Mouse (Mus musculus) stomach, embryonic 15.5 days (tissue): Measurements from ENCODE around the gene Tubg2. TPM values are rescaled to one million over a fixed set of nuclear protein-coding genes. Genes with fewer than 3 reads are reported as not detected.

ENCODE experiments used
- ATAC-seq: fragments of 200-750 bp; cut with Nextera tagmentation; 2 replicates; pipeline ENCODE4 v1.8.0; 2017; ENCODE audit warnings: low read depth, moderate number of reproducible peaks, moderate TSS enrichment; ENCODE audit not compliant: insufficient read depth, low FRiP score
- H3K27ac ChIP-seq: fragments of 300-500 bp; sonication (generic); 2 replicates; pipeline ENCODE4 v1.5.1; 2015; ENCODE audit warnings: mild to moderate bottlenecking, inconsistent platforms
- H3K27me3 ChIP-seq: fragments of 300-500 bp; sonication (generic); replicated peaks from 2 replicates; pipeline ENCODE4 v1.6.1; 2015; ENCODE audit warnings: inconsistent platforms
- H3K36me3 ChIP-seq: fragments of 300-500 bp; sonication (generic); 2 replicates; pipeline ENCODE4 v1.6.1; 2015; ENCODE audit warnings: inconsistent platforms
- H3K4me1 ChIP-seq: fragments of 300-500 bp; sonication (generic); 2 replicates; pipeline ENCODE4 v1.6.1; 2015; ENCODE audit warnings: inconsistent platforms
- H3K4me2 ChIP-seq: fragments of 300-500 bp; sonication (generic); 2 replicates; pipeline ENCODE4 v1.6.1; 2015; ENCODE audit warnings: mild to moderate bottlenecking, inconsistent platforms
- H3K4me3 ChIP-seq: fragments of 300-500 bp; sonication (generic); replicated peaks from 2 replicates; pipeline ENCODE4 v1.5.1; 2015; ENCODE audit warnings: inconsistent platforms
- H3K9ac ChIP-seq: fragments of 300-500 bp; sonication (generic); 2 replicates; pipeline ENCODE4 v1.6.1; 2015; ENCODE audit warnings: inconsistent platforms
- H3K9me3 ChIP-seq: fragments of 300-500 bp; sonication (generic); 2 replicates; pipeline ENCODE4 v1.6.1; 2016; ENCODE audit warnings: inconsistent platforms
- WGBS: fragments of 180-500 bp; shearing (Covaris S2); methylation state at CpG from one replicate; pipeline ENCODE4 v1.1.7; 2015; 5-methylcytosine and 5-hydroxymethylcytosine counted together
- polyA plus RNA-seq: library from polyadenylated mRNA; unstranded; fragments of >200 nt; fragmentation: Nextera tagmentation; extraction: Ambion mirVana; gene quantifications from 2 replicates; pipeline ENCODE4 v1.2.1, GENCODE M21; 2015

Tubg2 gene
- polyA plus RNA-seq, 1 experiment from 2014 or later, result 3.8 TPM

- Histone ChIP-seq H3K9me3 (no peaks in the 10 kb centered on the region), H3K27me3 (peaks cover 12% of the 10 kb centered on the region; the same call in 1 of the 2 replicates), H3K4me3 (peak overlapping the region; percentile 66; the same call in 1 of the 2 replicates), H3K36me3 (peaks cover 34% of the 10 kb centered on the region), H3K27ac (no peak overlapping the region), H3K9ac (no peak overlapping the region), H3K4me1 (peaks cover 38% of the 10 kb centered on the region), H3K4me2 (peak overlapping the region; percentile 85)
- ATAC-seq, result no peak
- 63% methylated on average over 18 of the region's 18 CpGs for WGBS
Measured at GRCm38 (mm10) chr11:101168301-101168980, 12.7 kb downstream of the Tubg2 start.

DNA sequence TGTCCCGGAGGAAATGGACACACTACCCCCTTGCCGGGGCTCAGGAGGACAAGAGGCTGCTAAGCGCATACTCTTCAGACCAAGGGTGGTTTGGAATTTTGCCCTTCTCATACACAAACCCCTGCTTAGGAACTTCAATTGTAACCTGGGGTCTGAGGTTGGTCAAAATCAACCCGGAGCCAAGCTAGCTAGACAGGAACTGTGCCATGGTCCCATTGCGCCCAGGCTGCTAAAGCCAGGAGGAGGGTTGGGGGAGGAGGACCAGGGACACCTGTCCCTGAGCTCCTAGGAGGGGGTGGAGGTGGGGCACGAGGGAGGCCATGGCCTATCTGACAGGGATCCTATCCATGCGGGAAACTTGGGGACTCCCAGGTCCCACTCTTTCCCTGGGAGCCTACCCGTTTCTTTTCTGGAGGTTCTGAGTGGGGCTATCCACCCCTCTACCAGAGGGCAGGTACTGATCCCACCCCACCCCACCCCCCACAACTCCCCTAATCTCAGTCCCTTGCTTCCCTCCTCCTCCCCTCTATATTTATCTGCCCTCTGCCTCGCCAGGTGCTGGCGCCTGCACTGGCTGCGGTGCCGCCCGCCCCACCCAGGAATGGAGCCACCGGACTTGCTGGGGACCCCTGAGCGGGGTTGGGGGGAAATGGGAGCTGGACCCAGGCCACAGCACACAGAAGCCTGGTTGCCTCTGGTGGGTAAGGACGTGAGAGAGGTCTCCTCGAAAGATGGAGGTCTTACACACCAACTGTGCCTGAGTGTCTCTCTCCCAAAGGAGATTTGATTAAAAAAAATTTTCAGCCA, 13.8 kb downstream of the Tubg2 start:
- WGBS, result 19% methylated on average over 17 of the region's 17 CpGs
- H3K9ac ChIP-seq, result peak overlapping the region; percentile 56
- no peaks in the 10 kb centered on the region for H3K9me3 ChIP-seq
- peaks cover 25% of the 10 kb centered on the region for H3K36me3 ChIP-seq
- H3K27ac ChIP-seq, result peak overlapping the region; percentile 8; the same call in 1 of the 2 replicates
- peak overlapping the region; percentile 85 for H3K4me2 ChIP-seq
- peaks cover 12% of the 10 kb centered on the region; the same call in 1 of the 2 replicates for H3K27me3 ChIP-seq
- peaks cover 40% of the 10 kb centered on the region for H3K4me1 ChIP-seq
- peak overlapping the region; percentile 66 for H3K4me3 ChIP-seq
- no peak for ATAC-seq

GRCm38 (mm10) chr11:101170354-101170810, 14.7 kb downstream of the Tubg2 start, which contains the start of gene Cntnap1:
Cntnap1 (plus strand) TSS chr11:101170523.
- under 1% methylated on average over 35 of the region's 35 CpGs for WGBS
- peaks cover 45% of the 10 kb centered on the region for H3K4me1 ChIP-seq
- peaks cover 25% of the 10 kb centered on the region for H3K36me3 ChIP-seq
- H3K27ac ChIP-seq, result peak within 1 kb of the TSS; percentile 88
- H3K4me3 ChIP-seq, result peak within 1 kb of the TSS; percentile 66
- no peaks in the 10 kb centered on the region for H3K9me3 ChIP-seq
- H3K4me2 ChIP-seq, result peak within 1 kb of the TSS; percentile 85
- H3K9ac ChIP-seq, result peak within 1 kb of the TSS; percentile 69
- ATAC-seq, result no peak
- peaks cover 16% of the 10 kb centered on the region; the same call in 1 of the 2 replicates for H3K27me3 ChIP-seq

- Histone ChIP-seq H3K27me3 (peaks cover 16% of the 10 kb centered on the region; the same call in 1 of the 2 replicates), H3K4me1 (peaks cover 45% of the 10 kb centered on the region), H3K4me2 (peak within 1 kb of the TSS; percentile 85), H3K27ac (peak within 1 kb of the TSS; percentile 99), H3K9me3 (no peaks in the 10 kb centered on the region), H3K4me3 (peak within 1 kb of the TSS; percentile 66), H3K36me3 (peaks cover 21% of the 10 kb centered on the region), H3K9ac (peak within 1 kb of the TSS; percentile 69)
- peak; percentile 91 for ATAC-seq
- WGBS, result under 1% methylated on average over 47 of the region's 50 CpGs
Measured at GRCm38 (mm10) chr11:101170811-101171610, 15.3 kb downstream of the Tubg2 start, which contains the start of gene Plekhh3. Plekhh3 (minus strand) TSS chr11:101171351.

- Histone ChIP-seq H3K36me3 (peaks cover 13% of the 10 kb centered on the region), H3K4me1 (peaks cover 51% of the 10 kb centered on the region), H3K27ac (peak overlapping the region; percentile 99), H3K9me3 (no peaks in the 10 kb centered on the region), H3K9ac (peak overlapping the region; percentile 44), H3K27me3 (peaks cover 11% of the 10 kb centered on the region), H3K4me3 (peak overlapping the region; percentile 57), H3K4me2 (peak overlapping the region; percentile 81)
- WGBS, result under 1% methylated on average over 31 of the region's 31 CpGs
- ATAC-seq, result peak; percentile 47; the same call in 1 of the 2 replicates
Measured at GRCm38 (mm10) chr11:101171721-101172433, 16.2 kb downstream of the Tubg2 start.

- Histone ChIP-seq H3K9me3 (no peaks in the 10 kb centered on the region), H3K4me1 (peaks cover 57% of the 10 kb centered on the region), H3K36me3 (peaks cover 7% of the 10 kb centered on the region), H3K9ac (peak overlapping the region; percentile 44), H3K27ac (peak overlapping the region; percentile 99), H3K4me2 (peak overlapping the region; percentile 81), H3K27me3 (peaks cover 16% of the 10 kb centered on the region), H3K4me3 (peak overlapping the region; percentile 57)
- no peak for ATAC-seq
- WGBS, result 10% methylated on average over 5 of the region's 5 CpGs
Measured at GRCm38 (mm10) chr11:101172434-101172815, 16.7 kb downstream of the Tubg2 start.

- Histone ChIP-seq H3K27me3 (peaks cover 19% of the 10 kb centered on the region), H3K9ac (no peak overlapping the region)
- WGBS, result 15% methylated on average over 11 of the region's 11 CpGs
Measured at GRCm38 (mm10) chr11:101173112-101173511, 17.4 kb downstream of the Tubg2 start.

GRCm38 (mm10) chr11:101173631-101174388, 18.1 kb downstream of the Tubg2 start:
- peak; percentile 21; the same call in 1 of the 2 replicates for ATAC-seq
- Histone ChIP-seq H3K27ac (peak overlapping the region; percentile 87), H3K4me3 (peak overlapping the region; percentile 41), H3K4me1 (peaks cover 52% of the 10 kb centered on the region), H3K9me3 (no peaks in the 10 kb centered on the region), H3K27me3 (peaks cover 26% of the 10 kb centered on the region), H3K4me2 (peak overlapping the region; percentile 81), H3K36me3 (no peaks in the 10 kb centered on the region), H3K9ac (peak overlapping the region; percentile 14; the same call in 1 of the 2 replicates)
- WGBS, result 2% methylated on average over 61 of the region's 61 CpGs

More at GRCm38 (mm10) chr11:101173112-101173511, 17.4 kb downstream of the Tubg2 start:
- Histone ChIP-seq H3K4me1 (peaks cover 57% of the 10 kb centered on the region), H3K4me2 (peak overlapping the region; percentile 81), H3K9me3 (no peaks in the 10 kb centered on the region), H3K4me3 (peak overlapping the region; percentile 41), H3K36me3 (0 out of 2 replicates have a peak, but pooled peaks cover under 1% of the 10 kb centered on the region), H3K27ac (peak overlapping the region; percentile 87)
- ATAC-seq, result no peak

- Histone ChIP-seq H3K4me3 (peak overlapping the region; percentile 41), H3K4me1 (peaks cover 46% of the 10 kb centered on the region), H3K27me3 (peaks cover 27% of the 10 kb centered on the region), H3K9me3 (no peaks in the 10 kb centered on the region), H3K36me3 (no peaks in the 10 kb centered on the region), H3K9ac (no peak overlapping the region), H3K4me2 (peak overlapping the region; percentile 81), H3K27ac (no peak overlapping the region)
- WGBS, result 31% methylated on average over 9 of the region's 9 CpGs
- ATAC-seq, result no peak
Measured at GRCm38 (mm10) chr11:101174389-101174745, 18.7 kb downstream of the Tubg2 start.
